Mouse (Mus musculus) cerebellum, postnatal 36 days (tissue): ENCODE results near the gene Ccer2.

Source experiments
- DNase-seq, 2 experiments: peaks; one replicate each; pipeline ENCODE4 v3.0.0; 2021 to 2022; ENCODE audit warnings: mixed read lengths in 2 of 2

Ccer2 gene

GRCm38 (mm10) chr7:28792391-28793185, 36.6 kb downstream of the Ccer2 start:
- no peak for DNase-seq

- DNase-seq = no peak
Observed at GRCm38 (mm10) chr7:28793834-28794233, 37.9 kb downstream of the Ccer2 start.

DNA sequence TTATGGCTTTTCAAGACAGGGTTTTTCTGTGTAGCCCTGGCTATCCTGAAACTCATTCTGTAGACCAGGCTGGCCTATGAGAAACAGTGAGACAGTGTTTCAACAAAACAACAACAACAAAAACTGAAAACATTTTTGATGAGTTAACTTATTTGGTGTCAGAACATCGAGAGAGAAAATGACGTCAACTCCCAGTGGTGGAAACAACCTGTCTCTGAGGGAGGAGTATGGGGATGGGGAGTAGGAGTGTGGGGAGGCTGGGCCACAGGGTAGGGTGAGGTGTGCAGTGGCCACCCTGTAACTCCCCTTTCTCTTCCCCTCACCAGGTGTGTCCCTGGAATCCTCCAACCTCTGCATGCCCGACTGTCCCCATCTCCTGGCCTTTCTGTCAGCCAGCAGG, 38.5 kb downstream of the Ccer2 start:
- no peak for DNase-seq

- DNase-seq = no peak
Observed at GRCm38 (mm10) chr7:28795832-28796231, 39.9 kb downstream of the Ccer2 start.

- peak; percentile 87 to 89 for DNase-seq
Observed at GRCm38 (mm10) chr7:28796562-28796975, 40.6 kb downstream of the Ccer2 start.

DNA sequence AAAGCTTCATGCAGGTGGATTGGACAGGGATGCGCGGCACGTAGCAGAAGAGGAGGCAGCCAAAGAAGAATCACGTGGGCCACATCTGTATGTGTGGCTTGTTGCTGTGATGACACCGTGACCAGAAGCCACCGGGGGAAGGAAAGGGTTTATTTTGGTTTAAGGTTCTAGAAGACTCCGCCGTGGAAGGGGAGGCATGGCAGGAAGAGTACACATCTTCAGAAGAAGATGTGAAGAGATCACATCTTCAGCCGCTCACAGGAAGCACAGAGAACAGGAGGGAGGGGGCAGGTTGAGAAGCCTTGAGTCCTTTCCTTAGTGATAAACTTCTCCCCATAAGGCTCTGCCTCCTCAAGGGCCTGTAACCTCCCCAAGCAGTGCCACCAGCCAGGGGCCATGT, 44.0 kb downstream of the Ccer2 start:
- DNase-seq = no peak

DNA sequence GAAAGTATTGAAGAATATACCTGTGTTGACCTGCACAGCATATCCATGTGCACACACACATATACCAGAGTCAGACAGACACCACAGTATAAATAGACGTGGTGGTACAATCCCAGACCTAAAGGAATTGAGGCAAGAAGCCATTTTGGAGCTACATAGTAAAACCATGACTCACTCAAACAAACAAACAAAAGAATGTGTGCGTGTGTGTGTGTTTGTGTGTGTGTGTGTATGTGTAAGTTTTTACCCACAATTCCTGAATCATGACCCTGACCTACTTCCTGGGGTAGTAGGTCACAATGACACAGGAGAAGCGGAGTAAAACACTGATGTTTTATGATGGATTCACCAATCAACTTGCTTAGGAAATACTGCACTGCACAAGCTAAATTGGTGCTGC, 45.5 kb downstream of the Ccer2 start:
- no peak for DNase-seq

DNA sequence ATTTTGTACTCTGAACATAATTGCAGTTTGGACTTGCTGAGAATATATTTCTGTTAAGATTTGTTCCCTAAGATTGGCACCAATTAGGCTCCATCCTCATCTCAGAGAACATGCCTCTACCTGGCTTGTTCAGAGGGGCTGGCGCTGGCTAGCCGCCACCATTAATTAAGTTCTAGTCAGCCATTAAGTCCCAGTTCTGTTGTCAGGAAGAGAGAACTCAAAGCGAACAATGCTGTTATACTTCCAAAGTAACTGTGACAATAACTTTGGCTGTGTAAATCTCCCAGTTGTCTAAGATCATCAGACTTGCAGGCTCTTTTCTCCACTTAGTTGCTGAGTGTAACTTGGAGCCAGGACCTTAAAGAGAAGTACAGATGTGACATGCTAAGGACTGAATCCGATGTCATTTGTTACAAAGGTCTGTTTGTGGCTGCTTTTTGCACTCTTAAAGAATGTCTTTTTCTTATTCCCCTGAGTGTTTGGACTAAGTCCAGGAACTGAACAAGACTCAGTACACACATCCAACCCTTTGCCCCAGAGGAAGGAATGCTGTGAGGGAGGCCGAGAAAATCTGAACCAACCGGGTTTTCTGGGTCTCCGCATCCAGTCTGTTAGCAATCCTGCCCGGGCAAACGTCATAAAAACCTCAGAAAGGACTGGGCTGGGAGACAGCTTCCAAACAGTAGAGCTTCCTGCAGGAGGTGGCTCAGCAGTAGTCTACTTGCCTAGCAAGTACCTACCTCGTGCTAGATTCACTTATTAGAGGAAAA, 46.1 kb downstream of the Ccer2 start:
- no peak for DNase-seq

GRCm38 (mm10) chr7:28802846-28803588, 47.0 kb downstream of the Ccer2 start:
- no peak for DNase-seq

GRCm38 (mm10) chr7:28803756-28804155, 47.8 kb downstream of the Ccer2 start:
- DNase-seq = no peak

DNA sequence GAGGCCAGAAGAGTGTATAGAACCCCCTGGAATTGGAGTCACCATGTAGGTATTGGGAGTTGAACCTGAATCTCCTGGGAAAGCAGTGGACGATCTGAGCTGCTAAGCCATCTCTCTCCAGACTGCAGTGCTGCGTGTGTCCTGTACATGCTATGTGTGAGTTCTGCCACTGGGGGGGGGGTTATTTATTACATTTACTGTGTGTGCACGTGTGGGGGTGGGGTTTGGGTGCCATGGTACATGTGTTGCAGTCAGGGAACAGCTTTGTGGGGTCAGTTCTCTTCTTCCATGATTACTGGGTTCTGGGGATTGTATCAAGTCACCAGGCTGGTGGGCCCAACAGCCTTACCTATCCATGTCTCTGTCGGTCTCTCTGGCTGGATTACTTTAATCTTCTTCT, 50.9 kb downstream of the Ccer2 start:
- DNase-seq = no peak

DNA sequence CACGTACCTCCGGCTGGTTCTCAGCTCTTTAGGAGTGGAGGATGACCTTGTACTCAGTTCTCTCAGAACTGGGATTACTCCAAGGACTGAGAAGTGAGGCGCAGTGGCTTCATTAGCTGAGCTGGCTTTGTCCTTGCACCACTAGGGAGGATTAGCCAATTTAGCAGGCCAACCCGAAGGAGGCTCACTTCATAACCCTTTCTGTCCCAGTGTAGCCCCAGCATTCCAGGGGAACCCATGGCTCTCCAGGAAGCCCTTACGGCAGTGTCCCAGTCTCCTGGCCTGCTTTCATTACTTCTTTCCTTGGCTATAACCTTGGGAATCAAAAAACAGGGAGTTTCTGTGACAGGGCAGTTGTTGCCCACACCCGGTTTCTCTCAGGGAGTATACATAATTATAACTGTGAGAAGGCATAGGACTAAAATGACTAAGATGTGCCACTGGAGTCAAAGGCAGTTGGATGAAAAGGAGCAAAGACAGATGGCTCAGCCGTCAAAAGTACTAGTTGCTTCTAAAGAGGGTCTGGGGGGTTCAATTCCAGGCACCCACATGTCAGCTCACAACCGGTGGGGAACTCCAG, 51.8 kb downstream of the Ccer2 start:
- peak in 1 of 2 experiments; percentile 30 for DNase-seq

- peak in 1 of 2 experiments; percentile 27 for DNase-seq
Observed at GRCm38 (mm10) chr7:28808221-28808941, 52.4 kb downstream of the Ccer2 start, which contains the start of gene Hnrnpl. Gene Hnrnpl, plus strand, starts transcription at chr7:28808541.
